Mouse (Mus musculus): ENCODE results near the gene Clasp2. TPM values are rescaled to one million over a fixed set of nuclear protein-coding genes. Genes with fewer than 3 reads are reported as not detected.

Gene Clasp2
- polyA plus RNA-seq, 1 experiment = 3.3 TPM

- 83% methylated on average over 9 of the region's 9 CpGs for WGBS
- no peak overlapping the region for H3K4me3 ChIP-seq (ENCODE audit: low read depth, low read length)
- TF ChIP-seq POLR2A (IDR thresholded peaks at IDR 0.05; ENCODE audit: low read depth, low read length) (no peak), CTCF (IDR thresholded peaks at IDR 0.05; ENCODE audit: extremely low read depth, insufficient read length, insufficient replicate concordance, low read depth, low read length) (no peak)
These were observed 198.0 kb downstream of the Clasp2 start for GRCm38 (mm10) chr9:113939063-113939850.

GRCm38 (mm10) chr9:113941103-113941805, 200.0 kb downstream of the Clasp2 start:
- no peak overlapping the region for H3K27ac ChIP-seq (ENCODE audit: insufficient read depth, low read depth, low read length)
- TF ChIP-seq POLR2A (IDR thresholded peaks at IDR 0.05; ENCODE audit: low read depth, low read length) (no peak), CTCF (IDR thresholded peaks at IDR 0.05; ENCODE audit: extremely low read depth, insufficient read length, insufficient replicate concordance, low read depth, low read length) (no peak)
- peaks cover 7% of the 10 kb centered on the region for H3K36me3 ChIP-seq (ENCODE audit: control insufficient read depth, insufficient read depth, low read length)
- no peaks in the 10 kb centered on the region for H3K27me3 ChIP-seq (ENCODE audit: control insufficient read depth, insufficient read depth, low read length)
- peaks cover 11% of the 10 kb centered on the region; the same call in 1 of the 2 replicates for H3K4me1 ChIP-seq (ENCODE audit: control insufficient read depth, insufficient read depth, insufficient read length, low read length)
- H3K4me3 ChIP-seq (ENCODE audit: low read depth, low read length) = no peak overlapping the region
- WGBS = 52% methylated on average over 3 of the region's 3 CpGs

More at GRCm38 (mm10) chr9:113939063-113939850, 198.0 kb downstream of the Clasp2 start:
- no peaks in the 10 kb centered on the region for H3K27me3 ChIP-seq (ENCODE audit: control insufficient read depth, insufficient read depth, low read length)
- peaks cover 8% of the 10 kb centered on the region; the same call in 1 of the 2 replicates for H3K4me1 ChIP-seq (ENCODE audit: control insufficient read depth, insufficient read depth, insufficient read length, low read length)
- no peaks in the 10 kb centered on the region for H3K36me3 ChIP-seq (ENCODE audit: control insufficient read depth, insufficient read depth, low read length)
- no peak overlapping the region for H3K27ac ChIP-seq (ENCODE audit: insufficient read depth, low read depth, low read length)

- H3K4me1 ChIP-seq (ENCODE audit: control insufficient read depth, insufficient read depth, insufficient read length, low read length) = peaks cover 11% of the 10 kb centered on the region; the same call in 1 of the 2 replicates
- no peak overlapping the region for H3K4me3 ChIP-seq (ENCODE audit: low read depth, low read length)
- H3K27me3 ChIP-seq (ENCODE audit: control insufficient read depth, insufficient read depth, low read length) = no peaks in the 10 kb centered on the region
- 96% methylated on average over 1 of the region's 1 CpGs for WGBS
- TF ChIP-seq POLR2A (IDR thresholded peaks at IDR 0.05; ENCODE audit: low read depth, low read length) (no peak), CTCF (IDR thresholded peaks at IDR 0.05; ENCODE audit: extremely low read depth, insufficient read length, insufficient replicate concordance, low read depth, low read length) (no peak)
- H3K36me3 ChIP-seq (ENCODE audit: control insufficient read depth, insufficient read depth, low read length) = peaks cover 20% of the 10 kb centered on the region
- no peak overlapping the region for H3K27ac ChIP-seq (ENCODE audit: insufficient read depth, low read depth, low read length)
These were observed 202.1 kb downstream of the Clasp2 start for GRCm38 (mm10) chr9:113943372-113943771.

GRCm38 (mm10) chr9:113947216-113947615, 205.9 kb downstream of the Clasp2 start:
- 89% methylated on average over 1 of the region's 1 CpGs for WGBS
- peaks cover 33% of the 10 kb centered on the region for H3K36me3 ChIP-seq (ENCODE audit: control insufficient read depth, insufficient read depth, low read length)
- no peak overlapping the region for H3K27ac ChIP-seq (ENCODE audit: insufficient read depth, low read depth, low read length)
- TF ChIP-seq POLR2A (IDR thresholded peaks at IDR 0.05; ENCODE audit: low read depth, low read length) (no peak), CTCF (IDR thresholded peaks at IDR 0.05; ENCODE audit: extremely low read depth, insufficient read length, insufficient replicate concordance, low read depth, low read length) (no peak)
- H3K4me1 ChIP-seq (ENCODE audit: control insufficient read depth, insufficient read depth, insufficient read length, low read length) = 0 out of 2 replicates have a peak, but pooled peaks cover 2% of the 10 kb centered on the region
- no peak overlapping the region for H3K4me3 ChIP-seq (ENCODE audit: low read depth, low read length)
- no peaks in the 10 kb centered on the region for H3K27me3 ChIP-seq (ENCODE audit: control insufficient read depth, insufficient read depth, low read length)

GRCm38 (mm10) chr9:113957777-113958176, 216.5 kb downstream of the Clasp2 start:
- Histone ChIP-seq H3K27ac (ENCODE audit: insufficient read depth, low read depth, low read length) (no peak overlapping the region), H3K36me3 (ENCODE audit: control insufficient read depth, insufficient read depth, low read length) (peaks cover 43% of the 10 kb centered on the region), H3K4me1 (ENCODE audit: control insufficient read depth, insufficient read depth, insufficient read length, low read length) (peaks cover 10% of the 10 kb centered on the region; the same call in 1 of the 2 replicates), H3K27me3 (ENCODE audit: control insufficient read depth, insufficient read depth, low read length) (no peaks in the 10 kb centered on the region), H3K4me3 (ENCODE audit: low read depth, low read length) (no peak overlapping the region)
- 76% methylated on average over 4 of the region's 4 CpGs for WGBS
- no peak for TF ChIP-seq POLR2A (IDR thresholded peaks at IDR 0.05; ENCODE audit: low read depth, low read length)
- no peak for TF ChIP-seq CTCF (IDR thresholded peaks at IDR 0.05; ENCODE audit: extremely low read depth, insufficient read length, insufficient replicate concordance, low read depth, low read length)

GRCm38 (mm10) chr9:113963718-113964117, 222.4 kb downstream of the Clasp2 start:
- no peak for TF ChIP-seq CTCF (IDR thresholded peaks at IDR 0.05; ENCODE audit: extremely low read depth, insufficient read length, insufficient replicate concordance, low read depth, low read length)
- TF ChIP-seq POLR2A (IDR thresholded peaks at IDR 0.05; ENCODE audit: low read depth, low read length) = no peak
- H3K4me1 ChIP-seq (ENCODE audit: control insufficient read depth, insufficient read depth, insufficient read length, low read length) = peaks cover 4% of the 10 kb centered on the region; the same call in 1 of the 2 replicates
- peak overlapping the region; percentile 13; the same call in 1 of the 2 replicates for H3K27ac ChIP-seq (ENCODE audit: insufficient read depth, low read depth, low read length)
- no peak overlapping the region for H3K4me3 ChIP-seq (ENCODE audit: low read depth, low read length)
- H3K36me3 ChIP-seq (ENCODE audit: control insufficient read depth, insufficient read depth, low read length) = peaks cover 58% of the 10 kb centered on the region
- H3K27me3 ChIP-seq (ENCODE audit: control insufficient read depth, insufficient read depth, low read length) = no peaks in the 10 kb centered on the region

- Histone ChIP-seq H3K4me1 (ENCODE audit: control insufficient read depth, insufficient read depth, insufficient read length, low read length) (peaks cover 4% of the 10 kb centered on the region; the same call in 1 of the 2 replicates), H3K4me3 (ENCODE audit: low read depth, low read length) (no peak overlapping the region), H3K36me3 (ENCODE audit: control insufficient read depth, insufficient read depth, low read length) (peaks cover 60% of the 10 kb centered on the region), H3K27me3 (ENCODE audit: control insufficient read depth, insufficient read depth, low read length) (no peaks in the 10 kb centered on the region), H3K27ac (ENCODE audit: insufficient read depth, low read depth, low read length) (0 out of 2 replicates have a peak overlapping the region, but pooled peaks have one; percentile 13)
- WGBS = 92% methylated on average over 8 of the region's 8 CpGs
- TF ChIP-seq POLR2A (IDR thresholded peaks at IDR 0.05; ENCODE audit: low read depth, low read length) (no peak), CTCF (IDR thresholded peaks at IDR 0.05; ENCODE audit: extremely low read depth, insufficient read length, insufficient replicate concordance, low read depth, low read length) (no peak)
These were observed 223.1 kb downstream of the Clasp2 start for GRCm38 (mm10) chr9:113964415-113964814.

Data from small intestine, adult 2 months (tissue).